Mouse (Mus musculus) kidney, adult 11 months (tissue): ENCODE measurements at regions not wholly inside any gene's neighbourhood (a gene's known extent, or its start where the extent isn't known, plus 50 kb on each side); places are given as distances from the start of the nearest gene placed in this dataset.
"Not testable (repeated sequence)": the region's sequence is repeated elsewhere in the genome, so short reads cannot be mapped to it uniquely, and the experiment has no call there.

Experiments
- DNase-seq: peaks from one replicate; pipeline ENCODE4 v3.0.0; 2022

DNA sequence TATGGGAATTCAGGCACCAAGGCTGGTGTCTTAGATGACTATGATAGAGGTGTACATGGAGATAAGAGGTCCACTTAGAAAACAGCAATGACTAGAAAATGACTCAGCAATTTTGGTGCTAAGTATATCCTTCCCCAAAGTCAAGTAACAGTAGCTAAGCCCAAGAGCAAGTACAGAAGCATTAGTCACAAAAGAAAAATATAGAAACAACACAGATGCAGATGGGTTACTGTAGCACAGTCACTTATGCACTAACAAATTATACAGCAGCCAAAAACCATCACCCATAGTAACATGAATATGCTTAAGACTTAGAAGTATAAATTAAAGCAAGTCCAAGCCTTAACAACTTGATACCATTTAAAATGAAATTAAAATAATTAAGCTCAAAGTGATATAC, 378.5 kb upstream of the Meis2 start:
- no peak for DNase-seq

DNA sequence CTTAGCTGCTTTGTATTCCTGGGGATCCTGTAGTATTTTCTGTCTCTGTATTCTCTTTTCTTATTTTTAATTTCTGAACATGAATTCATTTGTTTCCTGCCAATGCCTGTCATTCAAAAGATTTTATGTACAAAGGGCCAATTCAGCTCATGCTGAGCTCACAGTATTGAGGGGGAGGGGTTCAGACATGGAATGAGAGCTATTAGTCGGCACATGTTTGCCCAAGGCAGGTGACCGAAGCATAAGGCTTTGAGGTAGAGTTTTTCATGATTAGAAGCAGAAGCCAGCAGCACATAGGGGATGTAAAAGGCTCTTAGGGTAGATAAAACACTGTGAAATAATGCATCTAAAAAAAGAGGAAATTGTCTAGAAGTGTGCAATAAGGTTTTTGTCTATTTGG, 374.6 kb upstream of the Meis2 start:
- DNase-seq, result no peak

DNA sequence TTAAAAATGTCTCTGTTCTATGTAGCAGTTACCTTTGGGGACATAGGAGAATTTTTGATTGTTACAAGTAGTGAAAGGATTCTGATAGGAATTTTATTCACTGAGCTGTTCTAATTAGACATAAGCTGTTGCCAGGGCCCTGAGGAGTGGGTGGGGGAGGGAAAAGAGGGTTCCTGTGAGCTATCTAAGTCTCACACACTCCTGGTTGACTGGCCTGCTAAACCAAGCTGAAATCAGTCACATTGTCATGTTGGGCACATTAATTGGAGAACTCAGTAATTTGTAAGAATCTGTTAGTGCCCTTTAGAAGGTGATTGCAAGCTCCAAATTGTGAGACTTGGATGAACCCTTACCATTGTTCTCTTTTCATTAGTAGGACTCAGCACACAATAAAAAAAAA, 367.8 kb upstream of the Meis2 start:
- no peak for DNase-seq

DNA sequence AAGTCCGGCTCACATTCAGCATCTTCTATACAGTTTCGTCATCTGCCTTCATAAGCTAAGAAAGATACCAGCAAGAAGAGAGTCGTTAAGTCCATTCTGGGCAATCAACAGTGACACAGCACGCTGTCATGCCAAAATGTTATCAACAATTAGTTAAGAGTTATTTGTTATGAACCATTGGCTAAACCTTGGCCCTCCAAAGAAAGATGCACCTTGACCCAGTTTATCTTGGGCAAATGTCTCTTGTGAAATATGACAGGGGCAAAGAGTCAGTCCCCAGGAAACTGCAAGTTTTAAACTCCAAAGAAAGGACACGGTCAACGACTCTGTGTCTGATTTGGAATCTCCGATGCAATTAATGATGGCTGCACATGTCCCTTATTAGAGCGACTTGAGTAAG, 358.5 kb upstream of the Meis2 start:
- no peak for DNase-seq

DNA sequence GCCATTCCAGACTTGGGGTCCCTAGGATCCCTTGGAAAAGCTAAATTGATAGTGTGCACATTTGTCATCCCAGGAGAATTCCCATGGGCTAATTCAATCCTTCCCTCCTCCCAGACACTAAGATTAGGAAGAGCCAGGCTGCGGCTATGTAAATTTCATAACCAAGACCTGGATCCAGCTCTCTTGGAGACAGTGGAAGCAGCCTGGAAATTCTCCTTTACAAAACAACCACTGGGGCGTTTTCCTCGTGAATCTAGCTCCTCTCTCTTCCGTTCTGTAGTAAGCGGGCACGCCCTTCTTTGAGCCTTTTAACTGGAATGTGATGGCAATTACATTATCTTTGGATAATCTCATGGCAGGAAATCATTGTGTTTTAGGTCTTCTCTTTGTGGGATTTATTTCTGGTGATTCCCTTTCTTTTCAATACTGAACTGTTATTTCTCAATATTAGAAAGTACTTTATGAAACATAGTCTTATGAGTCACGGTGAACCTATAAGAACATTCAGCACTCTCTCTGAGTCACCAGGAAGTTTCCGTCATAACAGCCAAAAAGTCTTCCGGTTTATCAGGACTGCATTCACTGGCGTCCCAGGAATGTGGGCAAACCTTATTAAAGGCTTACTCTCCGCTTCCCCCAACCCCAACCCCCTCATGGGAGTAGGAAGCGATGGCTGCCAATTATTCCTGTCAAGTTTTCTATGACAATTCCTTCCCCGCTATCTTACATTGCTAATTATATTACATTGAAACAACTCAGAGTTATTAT, 352.0 kb upstream of the Meis2 start:
- DNase-seq, result peak; percentile 3

DNA sequence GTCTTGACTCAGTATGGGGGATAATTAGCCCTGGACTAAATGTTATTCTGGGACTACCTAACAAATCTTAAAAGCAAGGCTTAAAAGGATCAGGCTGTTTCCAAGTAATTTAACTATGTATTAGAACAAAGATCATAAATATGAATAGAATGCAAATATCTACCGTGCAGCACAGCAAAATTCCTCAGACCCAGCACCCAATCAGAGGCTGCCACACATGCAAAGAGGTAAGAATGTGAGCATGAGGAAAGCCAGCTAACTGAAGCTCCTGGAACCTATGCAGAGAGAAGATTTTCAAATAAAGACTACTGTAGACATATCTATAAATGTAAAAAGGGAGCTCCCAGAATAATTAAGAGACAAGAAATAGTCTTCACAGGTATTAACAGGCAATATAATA, 350.1 kb upstream of the Meis2 start:
- no peak for DNase-seq

DNA sequence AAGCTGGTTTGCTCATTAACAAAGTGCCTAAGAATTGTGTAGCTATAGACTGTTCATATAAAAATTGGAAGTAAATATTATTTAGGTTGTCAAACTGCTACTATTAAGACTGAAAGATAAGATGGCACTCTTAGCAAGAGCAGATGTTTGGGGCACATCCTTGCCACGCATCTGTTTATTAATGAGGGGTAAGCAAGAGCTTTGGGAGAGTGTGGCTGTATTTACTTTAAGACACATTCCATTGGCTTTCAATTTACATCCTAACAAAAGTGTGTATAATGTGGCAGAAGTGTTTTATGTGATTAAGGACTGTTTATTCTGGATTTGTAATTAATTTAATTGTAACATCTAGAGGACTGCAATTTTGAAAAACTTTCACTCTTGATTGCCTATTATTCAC, 336.5 kb upstream of the Meis2 start:
- no peak for DNase-seq

DNA sequence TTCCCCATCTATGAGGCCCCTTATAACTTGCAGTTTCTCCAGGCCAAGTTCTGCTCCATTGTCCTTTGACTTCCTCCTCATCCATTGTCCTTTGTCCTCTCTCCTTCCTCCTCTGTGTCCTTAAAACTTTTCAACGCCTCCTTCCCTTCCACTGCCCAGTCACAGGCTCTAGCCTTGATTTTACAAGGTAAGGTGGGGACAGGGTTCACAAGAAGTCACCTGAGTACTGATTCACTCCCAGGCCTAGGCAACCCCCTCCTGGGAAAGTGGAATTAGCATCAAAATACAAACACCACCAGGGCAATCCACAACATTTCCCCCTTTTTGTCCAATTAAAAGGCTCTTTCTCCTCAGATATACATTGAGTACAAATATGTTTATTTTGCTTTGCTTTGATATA, 334.3 kb upstream of the Meis2 start:
- no peak for DNase-seq

DNA sequence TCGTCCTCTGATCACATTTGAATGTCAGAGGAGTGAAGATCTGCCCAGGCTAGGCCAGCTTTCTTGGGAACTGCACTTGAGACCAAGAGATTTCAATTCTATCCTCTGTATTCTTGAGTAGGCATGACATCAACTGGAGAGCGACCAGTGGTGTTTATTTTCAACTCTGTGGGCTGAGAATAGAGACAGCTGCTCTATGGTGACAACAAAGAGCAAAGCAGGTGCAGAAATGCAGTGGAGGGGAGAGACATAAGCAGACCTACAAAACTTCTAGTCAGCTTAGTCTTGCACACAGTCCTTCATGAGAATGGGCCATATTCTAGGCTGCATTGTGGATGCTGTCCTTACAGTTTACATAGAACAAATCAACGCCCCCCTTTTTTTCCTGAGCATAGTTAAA, 303.2 kb upstream of the Meis2 start:
- DNase-seq, result no peak

DNA sequence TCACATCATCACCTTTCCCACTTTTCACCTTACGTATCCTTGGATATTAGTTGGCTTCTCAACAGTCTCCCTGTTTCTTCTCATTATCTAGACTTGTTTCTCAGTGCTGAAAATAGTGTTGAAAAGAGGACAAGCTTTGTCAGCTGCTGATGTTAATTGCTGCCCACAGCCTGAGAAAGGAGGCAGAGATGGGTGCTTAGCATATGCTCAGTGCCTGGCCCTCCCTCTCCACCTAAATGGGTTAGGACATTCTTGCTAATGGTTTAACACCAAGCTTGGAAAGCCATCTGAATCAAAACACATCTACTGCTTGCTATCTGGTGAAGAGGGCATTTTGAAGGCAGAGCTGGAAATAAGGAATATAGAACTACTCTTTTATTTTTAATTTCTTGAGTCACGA, 298.5 kb upstream of the Meis2 start:
- DNase-seq, result no peak

DNA sequence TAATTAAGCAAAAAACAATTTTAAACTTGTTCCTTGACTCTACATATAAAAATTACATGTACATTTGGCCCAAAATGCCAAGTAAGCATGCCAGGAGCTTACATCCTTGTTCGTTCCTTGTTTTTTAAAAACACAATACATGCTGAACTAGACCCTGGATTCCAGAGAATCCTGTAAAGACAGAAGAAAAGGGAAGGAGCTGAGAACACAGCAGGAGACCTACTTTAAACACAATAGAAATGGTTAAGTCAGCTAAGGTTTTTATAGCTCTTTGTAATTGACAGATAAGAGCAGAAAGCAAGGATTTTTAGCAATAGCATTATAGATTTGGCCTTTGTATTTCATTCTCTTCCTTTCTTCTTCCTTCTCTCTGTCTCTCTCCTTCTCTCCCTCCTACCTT, 292.5 kb upstream of the Meis2 start:
- DNase-seq, result no peak

DNA sequence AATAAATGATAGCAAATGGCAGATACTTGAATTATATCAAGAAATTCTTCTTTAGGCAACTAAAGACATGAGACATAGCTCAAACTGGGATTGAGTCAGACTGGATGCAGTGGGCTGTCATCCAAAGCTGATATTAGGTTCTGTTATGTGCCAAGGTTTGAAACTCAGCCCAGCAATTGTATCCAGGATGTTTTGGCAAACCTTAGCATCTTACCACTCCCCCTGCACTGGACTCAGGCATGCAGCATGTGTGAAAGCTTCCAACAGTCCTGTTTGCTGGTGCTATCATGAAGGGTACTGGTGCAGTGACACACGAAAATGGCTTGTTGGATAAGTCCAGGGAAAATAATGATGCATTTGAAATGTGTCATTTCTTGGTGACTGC, 282.9 kb upstream of the Meis2 start:
- no peak for DNase-seq

DNA sequence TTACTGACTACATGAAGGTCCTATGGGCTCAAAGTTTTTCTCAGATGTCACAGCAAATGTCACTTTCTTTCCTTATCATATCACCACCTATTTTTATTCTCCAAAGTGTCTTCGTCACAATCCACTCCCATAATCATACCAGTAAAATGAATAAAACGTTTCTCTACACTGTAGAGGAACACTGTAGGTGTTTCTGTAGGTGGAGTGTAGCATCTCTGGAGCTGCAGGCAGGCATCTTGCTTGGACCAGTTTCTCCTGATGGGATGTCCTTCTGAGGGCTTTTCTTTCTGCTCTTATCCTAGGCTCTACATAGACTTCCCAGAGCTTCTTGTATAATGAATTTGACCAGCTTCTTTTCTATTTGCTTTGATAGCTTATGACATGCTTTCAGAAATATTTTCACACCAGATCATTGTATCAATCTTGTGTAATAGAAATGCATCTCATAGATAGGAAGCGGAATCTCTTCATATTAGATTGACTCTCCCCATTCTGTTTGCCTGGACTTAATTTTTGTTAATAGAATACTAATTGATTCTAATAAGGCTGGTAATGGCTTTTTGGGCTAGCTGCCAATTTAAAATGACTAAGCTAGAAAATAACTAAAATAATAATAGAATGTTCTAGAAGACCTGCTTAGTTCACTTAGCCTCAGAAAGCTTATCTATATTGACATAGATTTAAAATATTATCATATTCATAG, 282.3 kb upstream of the Meis2 start:
- no peak for DNase-seq

DNA sequence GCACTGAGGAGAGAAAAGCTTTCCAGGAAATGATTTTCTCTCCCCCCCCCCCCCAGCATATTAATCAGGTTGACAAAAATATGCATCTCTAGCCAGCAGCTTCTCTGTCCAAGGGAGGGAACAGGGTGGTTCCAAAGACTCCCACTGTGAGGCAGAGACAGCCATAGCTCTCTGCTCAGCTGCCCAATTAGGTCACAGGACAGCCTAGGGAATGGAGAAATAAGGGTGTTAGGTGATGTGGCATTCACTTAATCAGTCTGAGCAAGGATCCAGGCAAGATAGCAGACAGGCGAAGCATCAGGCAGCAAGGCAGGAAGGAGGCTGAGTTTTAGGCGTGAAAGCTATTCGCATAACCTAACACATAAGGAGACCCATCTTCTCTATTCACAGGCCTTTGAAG, 266.2 kb upstream of the Meis2 start:
- no peak for DNase-seq

DNA sequence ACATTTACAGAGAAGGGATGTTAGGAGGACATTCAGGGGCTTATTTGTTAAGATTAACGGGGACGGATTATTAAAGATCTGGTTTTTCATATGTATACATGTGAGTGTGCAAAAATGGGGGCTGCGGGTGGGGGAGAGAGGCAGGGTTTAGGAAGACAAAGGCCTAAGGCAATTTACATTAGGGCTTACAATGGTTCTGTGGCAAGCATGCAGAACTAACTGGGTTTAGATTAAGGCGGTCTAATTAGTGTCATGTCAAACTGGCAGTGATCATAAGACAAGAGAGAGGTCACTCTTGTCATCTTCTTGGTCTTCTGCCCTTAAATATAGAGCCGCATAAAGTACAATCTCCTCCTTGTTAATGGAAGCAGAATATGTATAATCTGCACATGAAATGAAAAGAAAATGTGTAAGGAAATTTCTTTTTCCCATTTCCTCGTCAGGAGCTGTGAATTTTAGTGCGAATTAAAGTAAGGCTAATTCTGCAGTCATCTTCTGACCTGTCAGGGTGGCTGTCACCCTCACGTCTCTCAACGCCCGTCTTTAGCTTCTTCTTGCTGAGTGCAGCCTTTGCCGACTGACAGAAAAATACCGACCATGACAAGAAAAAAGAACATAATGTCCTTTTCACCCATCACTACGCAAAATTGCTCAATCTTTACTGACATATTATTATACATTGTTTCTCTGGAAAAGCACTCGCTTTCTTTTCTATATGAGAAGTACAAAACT, 256.6 kb upstream of the Meis2 start:
- no peak for DNase-seq

DNA sequence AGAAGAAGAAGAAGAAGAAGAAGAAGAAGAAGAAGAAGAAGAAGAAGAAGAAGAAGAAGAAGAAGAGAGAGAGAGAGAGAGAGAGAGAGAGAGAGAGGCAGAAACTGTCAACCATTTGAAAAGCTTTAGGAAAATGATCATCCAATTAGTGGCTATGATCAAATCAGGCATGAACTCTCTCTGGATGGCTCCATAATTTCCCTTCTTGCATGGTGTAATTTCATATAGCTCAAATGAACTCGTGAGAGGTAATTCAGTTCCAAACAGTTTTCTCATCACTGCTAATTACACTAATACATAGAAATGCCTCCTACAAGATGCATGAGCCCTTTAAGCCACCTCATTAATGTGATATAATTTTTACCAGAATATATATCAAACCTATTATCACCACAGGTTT, 233.9 kb upstream of the Meis2 start:
- no peak for DNase-seq

DNA sequence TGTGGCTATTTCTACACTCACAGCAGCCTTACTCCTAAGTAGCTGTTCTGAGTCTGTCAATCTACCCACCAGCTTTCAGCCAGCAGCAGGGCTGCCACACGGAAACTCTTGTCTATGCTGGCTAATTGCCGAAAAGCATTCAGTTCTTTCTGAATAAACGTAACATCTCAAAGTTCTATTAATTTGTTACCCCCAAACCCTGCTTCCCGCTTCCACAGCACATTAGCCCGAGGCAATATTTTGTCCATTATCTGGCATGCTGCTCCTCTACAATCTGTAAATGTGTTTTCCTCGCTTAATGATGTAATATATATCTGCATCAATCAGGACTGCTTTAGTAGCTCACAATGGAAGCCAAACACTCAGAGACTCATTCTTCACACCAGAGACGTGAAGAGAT, 224.2 kb upstream of the Meis2 start:
- DNase-seq, result no peak

DNA sequence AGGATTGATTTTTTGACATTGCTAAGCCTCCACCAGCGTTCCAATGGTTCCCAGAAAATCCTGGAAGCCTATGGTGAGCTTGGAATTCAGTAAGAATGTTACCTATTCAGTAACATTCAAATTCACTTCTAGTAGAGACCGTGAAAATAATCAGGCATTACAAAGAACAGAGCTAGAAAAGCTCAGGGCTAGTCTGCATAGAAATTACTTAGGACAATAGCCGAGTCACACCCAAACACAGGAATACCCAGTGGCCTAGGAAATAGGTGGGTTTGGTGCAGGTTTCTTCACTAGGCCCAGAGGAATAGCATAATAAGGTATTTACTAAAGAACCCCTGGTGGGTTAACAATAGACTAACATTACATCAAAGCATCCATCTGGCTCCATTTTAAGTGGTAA, 177.6 kb upstream of the Meis2 start:
- not testable (repeated sequence) for DNase-seq

DNA sequence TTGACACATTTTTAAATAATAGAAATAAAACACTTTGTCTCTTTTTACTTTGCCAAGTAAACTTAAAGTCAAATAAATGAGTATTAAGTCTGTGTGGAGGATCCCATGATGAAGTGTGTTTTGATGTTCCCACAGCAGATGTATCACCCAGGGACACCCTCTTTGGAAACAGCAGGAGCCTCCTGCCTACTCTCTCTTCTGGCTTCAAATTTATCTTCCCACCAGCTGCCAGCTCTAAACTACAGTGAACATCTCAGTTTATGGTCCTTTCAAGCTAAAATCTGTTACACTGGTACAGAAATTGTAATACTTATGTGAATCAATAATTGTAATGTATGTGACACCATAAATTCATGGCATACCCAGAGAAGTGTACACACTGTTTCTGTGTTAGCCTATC, 171.1 kb upstream of the Meis2 start:
- no peak for DNase-seq

DNA sequence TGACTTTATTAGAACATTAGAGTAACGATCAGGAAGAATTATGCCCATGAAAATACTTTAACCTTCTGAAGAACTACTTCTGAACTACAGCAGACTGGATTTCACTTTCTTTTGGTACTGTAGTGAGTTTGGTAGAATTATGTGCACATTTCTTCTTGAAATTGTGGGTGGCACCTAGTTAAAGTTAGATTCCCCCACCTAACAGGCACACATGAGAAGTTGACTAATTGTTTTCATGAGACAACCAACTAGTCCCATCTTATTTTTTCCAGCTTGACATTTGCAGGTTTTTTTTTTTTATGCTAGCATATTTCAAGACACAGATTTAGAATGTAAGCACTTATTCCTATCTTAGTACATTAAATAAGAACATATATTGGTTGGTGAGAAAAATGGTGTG, 167.2 kb upstream of the Meis2 start:
- DNase-seq, result no peak

DNA sequence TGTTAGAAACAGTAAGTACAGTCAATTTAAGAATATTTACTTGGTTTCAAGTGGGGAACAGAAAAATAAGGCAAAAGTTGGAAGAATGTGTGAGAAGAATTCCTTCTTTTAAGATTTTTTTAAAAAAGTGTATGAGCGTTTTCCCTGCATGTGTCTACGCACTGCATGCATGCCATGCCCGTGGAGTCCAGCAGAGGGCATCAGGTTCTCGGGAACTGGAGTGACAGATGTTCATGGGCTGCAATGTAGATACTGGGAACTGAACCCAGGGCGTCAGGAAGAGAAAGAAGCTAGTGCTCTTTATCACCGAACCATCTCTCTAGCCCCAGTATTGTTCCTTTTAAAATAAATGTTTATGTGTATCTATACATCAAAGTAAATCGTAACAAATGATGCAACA, 150.8 kb upstream of the Meis2 start:
- no peak for DNase-seq

DNA sequence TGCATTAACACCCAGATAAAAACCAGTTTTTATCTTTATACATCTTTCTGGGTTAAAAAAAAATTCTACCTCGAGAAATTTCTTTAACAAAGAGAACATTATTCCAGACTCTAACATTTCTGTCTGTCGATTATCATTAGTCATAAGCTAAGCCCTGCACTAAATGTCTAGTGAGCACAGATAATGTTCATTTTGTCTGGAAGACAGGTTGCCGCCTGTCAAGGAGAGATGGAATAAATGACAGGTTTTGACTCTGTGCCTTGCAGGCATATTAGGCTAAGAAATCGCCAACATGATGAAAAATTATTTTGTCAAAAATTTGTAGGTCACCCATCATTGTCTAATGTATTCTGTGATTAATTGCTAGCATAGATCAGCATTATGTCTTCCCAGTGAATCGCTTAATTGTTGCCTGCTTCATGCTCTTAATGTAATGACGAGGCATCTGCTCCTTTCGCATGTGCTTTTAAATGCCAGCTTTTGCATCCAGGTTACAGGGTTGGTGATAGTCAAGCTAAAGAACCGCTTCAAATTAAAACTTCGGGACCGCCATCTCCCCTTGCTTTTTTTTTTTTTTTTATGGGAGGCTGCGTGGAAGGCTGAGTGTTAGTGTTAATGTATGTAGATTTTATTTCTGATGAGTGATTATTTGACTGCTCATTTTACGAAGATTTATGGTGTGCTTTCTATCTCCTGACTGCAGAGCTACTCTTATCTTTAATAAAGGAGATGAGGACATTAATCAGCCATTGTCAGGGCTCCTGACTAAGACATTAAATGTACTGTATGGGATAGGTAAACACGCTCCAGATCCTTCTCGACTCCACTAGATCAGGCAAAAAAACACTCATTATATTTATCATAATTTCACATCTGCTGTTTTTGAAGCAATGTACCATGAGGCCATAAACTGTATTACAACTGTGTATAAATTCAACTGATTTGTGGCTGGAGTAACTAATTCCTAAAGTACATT, 135.9 kb upstream of the Meis2 start:
- DNase-seq, result no peak

DNA sequence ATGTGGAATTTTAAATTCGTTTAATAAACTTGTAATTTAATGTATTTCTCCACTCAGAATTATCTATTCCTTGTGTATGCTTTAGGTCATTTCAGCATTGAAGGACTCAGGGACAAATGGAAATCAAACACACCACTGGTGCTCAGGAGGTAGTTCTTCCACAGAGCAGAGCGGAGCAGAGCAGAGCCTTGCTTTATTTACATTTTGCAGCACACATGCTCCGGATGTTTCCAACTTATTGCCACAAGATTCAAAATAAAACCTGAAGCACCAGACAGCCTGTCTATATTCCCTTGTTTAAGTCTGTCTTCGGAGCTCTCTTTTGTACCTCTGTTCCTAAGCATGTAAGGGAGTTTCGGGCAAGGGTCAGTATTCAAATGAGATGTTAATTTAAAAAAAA, 135.2 kb upstream of the Meis2 start:
- DNase-seq, result no peak
